Mouse (Mus musculus): ENCODE measurements at regions not wholly inside any gene's neighbourhood (a gene's known extent, or its start where the extent isn't known, plus 50 kb on each side); places are given as distances from the start of the nearest gene placed in this dataset.

- Histone ChIP-seq H3K9ac (replicated peaks) (no peak overlapping the region), H3K4me1 (replicated peaks; ENCODE audit: control insufficient read depth in 2 of 2, insufficient read depth in 2 of 2, low read length in 1 of 2) (no peaks in the 10 kb centered on the region), H3K4me2 (ENCODE audit: low read depth) (no peak overlapping the region), H3K9me3 (ENCODE audit: control insufficient read depth, low read length) (no peaks in the 10 kb centered on the region), H3K27me3 (ENCODE audit: control insufficient read depth, insufficient read depth, low read length) (no peaks in the 10 kb centered on the region; the same call in 1 of the 2 replicates), H3K4me3 (ENCODE audit: insufficient read depth in 1 of 2, low read depth in 2 of 2, low read length in 2 of 2) (no peak overlapping the region), H3K27ac (no peak overlapping the region), H3K36me3 (replicated peaks; ENCODE audit: control insufficient read depth, insufficient read depth, low read depth) (no peaks in the 10 kb centered on the region)
- DNase-seq (ENCODE audit: low read depth in 3 of 3, low spot score in 3 of 3) (no peak), ATAC-seq (ENCODE audit: insufficient read depth) (no peak)
- no peak for TF ChIP-seq EP300 (IDR thresholded peaks at IDR 0.05; ENCODE audit: low read depth)
- no peak for TF ChIP-seq CTCF (IDR thresholded peaks at IDR 0.05; ENCODE audit: low read depth)
- 42% methylated on average over 2 of the region's 2 CpGs for WGBS (ENCODE audit: insufficient replicate concordance)
Measured at GRCm38 (mm10) chr14:46491182-46491581, 100.7 kb upstream of the Bmp4 start.

GRCm38 (mm10) chr14:46487551-46487950, 97.1 kb upstream of the Bmp4 start:
- TF ChIP-seq EP300 (IDR thresholded peaks at IDR 0.05; ENCODE audit: low read depth) (no peak), CTCF (IDR thresholded peaks at IDR 0.05; ENCODE audit: low read depth) (no peak)
- no peak overlapping the region for H3K27ac ChIP-seq
- 55% methylated on average over 1 of the region's 1 CpGs for WGBS (ENCODE audit: insufficient replicate concordance)

GRCm38 (mm10) chr14:46480396-46480795, 89.9 kb upstream of the Bmp4 start:
- DNase-seq (ENCODE audit: low read depth in 3 of 3, low spot score in 3 of 3) (no peak), ATAC-seq (ENCODE audit: insufficient read depth) (no peak)
- no peak overlapping the region for H3K4me3 ChIP-seq (ENCODE audit: insufficient read depth in 1 of 2, low read depth in 2 of 2, low read length in 2 of 2)
- H3K27ac ChIP-seq = no peak overlapping the region
- no peak overlapping the region for H3K4me2 ChIP-seq (ENCODE audit: low read depth)
- H3K36me3 ChIP-seq (replicated peaks; ENCODE audit: control insufficient read depth, insufficient read depth, low read depth) = no peaks in the 10 kb centered on the region
- H3K4me1 ChIP-seq (replicated peaks; ENCODE audit: control insufficient read depth in 2 of 2, insufficient read depth in 2 of 2, low read length in 1 of 2) = no peaks in the 10 kb centered on the region
- H3K9ac ChIP-seq (replicated peaks) = no peak overlapping the region
- 69% methylated on average over 7 of the region's 7 CpGs for WGBS (ENCODE audit: insufficient replicate concordance)
- H3K9me3 ChIP-seq (ENCODE audit: control insufficient read depth, low read length) = no peaks in the 10 kb centered on the region
- TF ChIP-seq EP300 (IDR thresholded peaks at IDR 0.05; ENCODE audit: low read depth) = no peak
- TF ChIP-seq CTCF (IDR thresholded peaks at IDR 0.05; ENCODE audit: low read depth) = no peak
- no peaks in the 10 kb centered on the region for H3K27me3 ChIP-seq (ENCODE audit: control insufficient read depth, insufficient read depth, low read length)

More at GRCm38 (mm10) chr14:46487551-46487950, 97.1 kb upstream of the Bmp4 start:
- Histone ChIP-seq H3K9ac (replicated peaks) (no peak overlapping the region), H3K4me3 (ENCODE audit: insufficient read depth in 1 of 2, low read depth in 2 of 2, low read length in 2 of 2) (no peak overlapping the region), H3K4me1 (replicated peaks; ENCODE audit: control insufficient read depth in 2 of 2, insufficient read depth in 2 of 2, low read length in 1 of 2) (no peaks in the 10 kb centered on the region), H3K4me2 (ENCODE audit: low read depth) (no peak overlapping the region), H3K36me3 (replicated peaks; ENCODE audit: control insufficient read depth, insufficient read depth, low read depth) (no peaks in the 10 kb centered on the region), H3K9me3 (ENCODE audit: control insufficient read depth, low read length) (no peaks in the 10 kb centered on the region), H3K27me3 (ENCODE audit: control insufficient read depth, insufficient read depth, low read length) (no peaks in the 10 kb centered on the region)
- no peak for ATAC-seq (ENCODE audit: insufficient read depth)
- DNase-seq (ENCODE audit: low read depth in 3 of 3, low spot score in 3 of 3) = no peak

DNA sequence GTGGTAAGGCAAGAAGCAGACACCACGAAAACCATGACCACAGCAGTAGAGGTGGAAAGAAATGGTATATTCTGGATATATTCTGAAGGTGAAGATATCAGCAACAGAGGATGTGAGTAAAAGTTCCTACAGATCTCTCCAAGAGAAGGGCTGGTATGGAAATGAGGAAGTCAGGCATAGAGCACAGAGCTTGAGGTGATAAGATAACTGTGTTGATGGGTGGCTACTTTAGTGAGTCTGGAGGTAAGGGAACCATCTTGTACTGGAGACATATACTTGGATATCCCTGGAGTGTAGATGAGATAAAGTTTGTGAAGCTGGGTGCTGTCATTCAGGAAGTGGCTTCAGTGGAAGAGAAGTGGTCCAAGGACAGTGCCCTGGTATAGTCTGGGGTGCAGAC, 85.5 kb upstream of the Bmp4 start:
- 17% methylated on average over 1 of the region's 1 CpGs for WGBS (ENCODE audit: insufficient replicate concordance)

DNA sequence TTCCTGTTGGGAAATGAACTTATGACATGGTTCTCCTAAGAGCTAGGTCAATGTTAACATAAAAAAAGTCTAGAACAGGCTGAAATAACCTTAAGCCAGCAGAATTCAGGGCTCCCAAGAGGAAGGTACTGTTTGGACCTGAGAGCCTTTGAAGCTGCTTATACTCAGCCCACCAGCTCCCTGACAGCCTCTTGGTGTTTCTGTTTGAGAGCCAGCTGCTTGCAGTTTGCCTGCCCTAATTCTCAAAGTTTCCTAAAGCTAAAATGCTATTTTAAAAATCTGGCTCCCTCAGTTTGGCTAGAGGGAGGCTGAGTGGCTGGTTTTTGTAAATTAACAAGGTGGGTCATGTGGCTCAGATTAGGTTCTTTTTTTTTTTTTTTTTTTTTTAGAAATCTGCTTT, 72.5 kb upstream of the Bmp4 start:
- H3K27ac ChIP-seq = no peak overlapping the region
- no peak for TF ChIP-seq EP300 (IDR thresholded peaks at IDR 0.05; ENCODE audit: low read depth)
- no peak for TF ChIP-seq CTCF (IDR thresholded peaks at IDR 0.05; ENCODE audit: low read depth)
- H3K9me3 ChIP-seq (ENCODE audit: control insufficient read depth, low read length) = no peaks in the 10 kb centered on the region
- no peak for DNase-seq (ENCODE audit: low read depth in 3 of 3, low spot score in 3 of 3)
- no peak for ATAC-seq (ENCODE audit: insufficient read depth)
- 0 out of 4 replicates have a peak, but pooled peaks cover 0 to 2% of the 10 kb centered on the region in 2 experiments for H3K4me1 ChIP-seq (replicated peaks; ENCODE audit: control insufficient read depth in 2 of 2, insufficient read depth in 2 of 2, low read length in 1 of 2)
- no peak overlapping the region for H3K4me2 ChIP-seq (ENCODE audit: low read depth)
- no peak overlapping the region for H3K9ac ChIP-seq (replicated peaks)
- no peaks in the 10 kb centered on the region for H3K36me3 ChIP-seq (replicated peaks; ENCODE audit: control insufficient read depth, insufficient read depth, low read depth)
- no peaks in the 10 kb centered on the region for H3K27me3 ChIP-seq (ENCODE audit: control insufficient read depth, insufficient read depth, low read length)
- no peak overlapping the region for H3K4me3 ChIP-seq (ENCODE audit: insufficient read depth in 1 of 2, low read depth in 2 of 2, low read length in 2 of 2)

More for the DNA sequence above, 85.5 kb upstream of the Bmp4 start:
- no peak for ATAC-seq (ENCODE audit: insufficient read depth)
- Histone ChIP-seq H3K9ac (replicated peaks) (no peak overlapping the region), H3K27ac (no peak overlapping the region), H3K4me1 (replicated peaks; ENCODE audit: control insufficient read depth in 2 of 2, insufficient read depth in 2 of 2, low read length in 1 of 2) (no peaks in the 10 kb centered on the region), H3K36me3 (replicated peaks; ENCODE audit: control insufficient read depth, insufficient read depth, low read depth) (no peaks in the 10 kb centered on the region), H3K27me3 (ENCODE audit: control insufficient read depth, insufficient read depth, low read length) (no peaks in the 10 kb centered on the region), H3K9me3 (ENCODE audit: control insufficient read depth, low read length) (no peaks in the 10 kb centered on the region), H3K4me3 (ENCODE audit: insufficient read depth in 1 of 2, low read depth in 2 of 2, low read length in 2 of 2) (no peak overlapping the region), H3K4me2 (ENCODE audit: low read depth) (no peak overlapping the region)
- TF ChIP-seq CTCF (IDR thresholded peaks at IDR 0.05; ENCODE audit: low read depth) (no peak), EP300 (IDR thresholded peaks at IDR 0.05; ENCODE audit: low read depth) (no peak)
- no peak for DNase-seq (ENCODE audit: low read depth in 3 of 3, low spot score in 3 of 3)

Measured in liver, embryonic 14.5 days (tissue).